Mouse (Mus musculus) hindbrain, postnatal 0 days (tissue): ENCODE results near the gene Cobll1. TPM values are rescaled to one million over a fixed set of nuclear protein-coding genes. Genes with fewer than 3 reads are reported as not detected.
A peak's percentile ranks its signal among the peaks of the same experiment; 100 is the strongest.

Experiments used
- ATAC-seq: fragments of 200-750 bp; cut with Nextera tagmentation; 2 replicates; pipeline ENCODE4 v1.8.0; 2017; ENCODE audit warnings: mild to moderate bottlenecking, moderate TSS enrichment, moderate library complexity
- DNase-seq: peaks from one replicate; pipeline ENCODE4 v3.0.0-alpha.2; 2015; ENCODE audit warnings: low spot score
- H3K27ac ChIP-seq: fragments of 300-500 bp; sonication (generic); 2 replicates; pipeline ENCODE4 v1.5.1; 2014; ENCODE audit warnings: mild to moderate bottlenecking
- H3K27me3 ChIP-seq: fragments of 300-500 bp; sonication (generic); 2 replicates; pipeline ENCODE4 v1.6.1; 2014; ENCODE audit warnings: low read length, mixed read lengths; ENCODE audit not compliant: insufficient read depth
- H3K36me3 ChIP-seq: fragments of 300-500 bp; sonication (generic); 2 replicates; pipeline ENCODE4 v1.6.1; 2014; ENCODE audit warnings: low read length, mixed read lengths; ENCODE audit not compliant: insufficient read depth
- H3K4me1 ChIP-seq: fragments of 300-500 bp; sonication (generic); 2 replicates; pipeline ENCODE4 v1.6.1; 2014; ENCODE audit warnings: antibody characterized with exemption, low read length, mixed read lengths; ENCODE audit not compliant: insufficient read depth
- H3K4me2 ChIP-seq: fragments of 300-500 bp; sonication (generic); 2 replicates; pipeline ENCODE4 v1.6.1; 2014; ENCODE audit warnings: low read depth, mild to moderate bottlenecking, low read length, moderate library complexity, mixed read lengths
- H3K4me3 ChIP-seq: fragments of 300-500 bp; sonication (generic); 2 replicates; pipeline ENCODE4 v1.5.1; 2014; ENCODE audit warnings: low read length
- H3K9ac ChIP-seq: fragments of 300-500 bp; sonication (generic); replicated peaks from 2 replicates; pipeline ENCODE4 v1.6.1; 2014; ENCODE audit warnings: mild to moderate bottlenecking, low read length, moderate library complexity, mixed read lengths
- H3K9me3 ChIP-seq: fragments of 300-500 bp; sonication (generic); 2 replicates; pipeline ENCODE4 v1.6.1; 2016; ENCODE audit warnings: low read length, mixed read lengths
- CTCF ChIP-seq: IDR thresholded peaks from 2 replicates; pipeline ENCODE4 v1.5.1; 2016; ENCODE audit warnings: antibody characterized with exemption, control low read depth, low read depth
- WGBS: fragments of 180-500 bp; shearing (Covaris S2); extraction: QIAGEN DNeasy Blood & Tissue Kit; methylation state at CpG from one replicate; pipeline ENCODE4 v1.1.7; 2014; 5-methylcytosine and 5-hydroxymethylcytosine counted together
- polyA plus RNA-seq: library from polyadenylated mRNA; unstranded; fragments of >200 nt; fragmentation: Nextera tagmentation; extraction: Ambion mirVana; gene quantifications from 2 replicates; pipeline ENCODE4 v1.2.1, GENCODE M21; 2015
- total RNA-seq: library from RNA; depleted of rRNA; stranded (reverse); fragments of >200 nt; gene quantifications from 2 replicates; pipeline ENCODE4 v1.2.3, GENCODE M21; 2014

The Cobll1 gene
- total and polyA plus RNA-seq, 2 experiments from 2014 or later = 2.4 to 3.5 TPM

- no peak for TF ChIP-seq CTCF
- no peak overlapping the region for H3K4me2 ChIP-seq
- no peaks in the 10 kb centered on the region for H3K9me3 ChIP-seq
- H3K9ac ChIP-seq = no peak overlapping the region
- no peaks in the 10 kb centered on the region for H3K27me3 ChIP-seq
- H3K4me3 ChIP-seq = no peak overlapping the region
- H3K4me1 ChIP-seq = no peaks in the 10 kb centered on the region
- DNase-seq (no peak), ATAC-seq (no peak)
- 83% methylated on average over 3 of the region's 3 CpGs for WGBS
- no peak overlapping the region for H3K27ac ChIP-seq
- peaks cover 2% of the 10 kb centered on the region; the same call in 1 of the 2 replicates for H3K36me3 ChIP-seq
These were observed 135.4 kb downstream of the Cobll1 start for GRCm38 (mm10) chr2:65103801-65104200.

DNA sequence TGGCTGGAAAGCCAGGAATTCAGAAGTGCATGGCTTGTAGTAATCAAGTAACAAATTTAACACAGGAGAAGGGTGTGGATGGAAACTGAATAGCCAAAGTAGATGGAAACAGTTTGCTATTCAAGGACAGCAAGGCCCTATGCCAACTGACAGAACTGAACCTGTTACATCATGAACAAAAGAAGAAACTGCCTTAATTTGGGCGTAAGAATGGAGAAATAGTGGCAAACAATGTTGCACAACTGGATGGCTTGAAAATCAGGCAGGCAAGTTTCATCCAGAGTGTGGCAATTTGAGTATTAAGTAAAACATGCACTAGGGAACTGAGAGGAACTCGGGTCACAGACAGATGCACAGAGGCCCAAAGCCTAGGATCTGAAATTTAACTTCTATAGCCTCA is 137.8 kb downstream of the Cobll1 start:
- Histone ChIP-seq H3K27ac (no peak overlapping the region), H3K4me3 (no peak overlapping the region), H3K27me3 (no peaks in the 10 kb centered on the region), H3K36me3 (peaks cover 3% of the 10 kb centered on the region; the same call in 1 of the 2 replicates), H3K4me1 (no peaks in the 10 kb centered on the region), H3K9ac (no peak overlapping the region), H3K4me2 (no peak overlapping the region), H3K9me3 (no peaks in the 10 kb centered on the region)
- no peak for DNase-seq
- WGBS = 88% methylated on average over 2 of the region's 2 CpGs
- no peak for TF ChIP-seq CTCF
- ATAC-seq = no peak

GRCm38 (mm10) chr2:65100001-65100400 is 139.2 kb downstream of the Cobll1 start:
- ATAC-seq (no peak), DNase-seq (no peak)
- Histone ChIP-seq H3K4me1 (no peaks in the 10 kb centered on the region), H3K9me3 (no peaks in the 10 kb centered on the region), H3K27ac (no peak overlapping the region), H3K27me3 (no peaks in the 10 kb centered on the region), H3K36me3 (peaks cover 3% of the 10 kb centered on the region; the same call in 1 of the 2 replicates), H3K4me3 (no peak overlapping the region), H3K4me2 (no peak overlapping the region), H3K9ac (no peak overlapping the region)
- 84% methylated on average over 1 of the region's 1 CpGs for WGBS
- TF ChIP-seq CTCF = no peak

- WGBS = 77% methylated on average over 6 of the region's 6 CpGs
- Histone ChIP-seq H3K9me3 (no peaks in the 10 kb centered on the region), H3K9ac (no peak overlapping the region), H3K27me3 (no peaks in the 10 kb centered on the region), H3K36me3 (peaks cover 3% of the 10 kb centered on the region; the same call in 1 of the 2 replicates), H3K4me2 (no peak overlapping the region), H3K4me1 (no peaks in the 10 kb centered on the region; the same call in 1 of the 2 replicates), H3K4me3 (no peak overlapping the region), H3K27ac (no peak overlapping the region)
- TF ChIP-seq CTCF = no peak
- no peak for ATAC-seq
- DNase-seq = no peak
These were observed 143.6 kb downstream of the Cobll1 start for GRCm38 (mm10) chr2:65095571-65095970.

DNA sequence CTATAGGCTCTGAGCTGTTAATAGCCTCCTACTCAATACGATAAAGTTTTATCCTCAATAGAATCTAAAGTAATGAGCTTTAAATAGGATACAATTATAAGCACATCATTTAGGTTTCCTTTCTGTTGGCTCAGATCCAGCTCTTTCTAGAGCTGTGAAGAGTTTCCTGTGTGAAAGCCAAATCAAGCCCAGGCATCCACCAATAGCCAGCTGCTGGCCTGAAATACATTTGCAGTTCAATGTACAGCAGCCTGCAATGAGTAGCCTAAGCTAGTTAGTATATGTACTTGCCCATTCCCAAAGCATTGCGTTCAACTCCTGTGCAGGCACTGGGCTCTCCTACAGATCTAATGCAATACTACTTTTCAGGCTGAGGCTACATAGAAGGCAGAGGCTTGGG is 145.2 kb downstream of the Cobll1 start:
- Histone ChIP-seq H3K4me1 (no peaks in the 10 kb centered on the region; the same call in 1 of the 2 replicates), H3K27ac (no peak overlapping the region), H3K4me2 (no peak overlapping the region), H3K27me3 (no peaks in the 10 kb centered on the region), H3K4me3 (no peak overlapping the region), H3K36me3 (peaks cover 3% of the 10 kb centered on the region; the same call in 1 of the 2 replicates), H3K9ac (no peak overlapping the region), H3K9me3 (no peaks in the 10 kb centered on the region)
- peak; percentile 60 for DNase-seq
- no peak for ATAC-seq
- 57% methylated on average over 2 of the region's 2 CpGs for WGBS
- no peak for TF ChIP-seq CTCF

GRCm38 (mm10) chr2:65090986-65091385 is 148.2 kb downstream of the Cobll1 start:
- Histone ChIP-seq H3K4me1 (no peaks in the 10 kb centered on the region; the same call in 1 of the 2 replicates), H3K27me3 (no peaks in the 10 kb centered on the region), H3K4me2 (no peak overlapping the region), H3K4me3 (no peak overlapping the region), H3K36me3 (no peaks in the 10 kb centered on the region), H3K9ac (no peak overlapping the region), H3K27ac (no peak overlapping the region), H3K9me3 (no peaks in the 10 kb centered on the region)
- ATAC-seq (no peak), DNase-seq (no peak)
- WGBS = 74% methylated on average over 2 of the region's 2 CpGs
- no peak for TF ChIP-seq CTCF

- no peak overlapping the region for H3K9ac ChIP-seq
- H3K9me3 ChIP-seq = no peaks in the 10 kb centered on the region
- H3K36me3 ChIP-seq = no peaks in the 10 kb centered on the region
- H3K4me2 ChIP-seq = no peak overlapping the region
- no peak for DNase-seq
- no peak overlapping the region for H3K27ac ChIP-seq
- no peak for ATAC-seq
- no peaks in the 10 kb centered on the region for H3K4me1 ChIP-seq
- WGBS = 66% methylated on average over 3 of the region's 3 CpGs
- TF ChIP-seq CTCF = no peak
- no peak overlapping the region for H3K4me3 ChIP-seq
- H3K27me3 ChIP-seq = no peaks in the 10 kb centered on the region
These were observed 152.0 kb downstream of the Cobll1 start for GRCm38 (mm10) chr2:65087197-65087596.
